Mouse (Mus musculus): ENCODE measurements at regions not wholly inside any gene's neighbourhood (a gene's known extent, or its start where the extent isn't known, plus 50 kb on each side); places are given as distances from the start of the nearest gene placed in this dataset.

GRCm38 (mm10) chr11:17629541-17630171 lies 324.0 kb downstream of the Etaa1 start:
- DNase-seq: no peak

- no peak for DNase-seq
Observed at GRCm38 (mm10) chr11:17630172-17630553, 323.5 kb downstream of the Etaa1 start.

- no peak for DNase-seq
Observed at GRCm38 (mm10) chr11:17637158-17637557, 316.5 kb downstream of the Etaa1 start.

GRCm38 (mm10) chr11:17639922-17640321 lies 313.8 kb downstream of the Etaa1 start:
- DNase-seq: peak in 1 of 2 experiments; percentile 5

GRCm38 (mm10) chr11:17647441-17647840 lies 306.2 kb downstream of the Etaa1 start:
- no peak for DNase-seq

GRCm38 (mm10) chr11:17651389-17652156 lies 302.1 kb downstream of the Etaa1 start:
- DNase-seq: no peak

- no peak for DNase-seq
Observed at GRCm38 (mm10) chr11:17655840-17656239, 297.8 kb downstream of the Etaa1 start.

GRCm38 (mm10) chr11:17657720-17658119 lies 296.0 kb downstream of the Etaa1 start:
- no peak for DNase-seq

GRCm38 (mm10) chr11:17658289-17658688 lies 295.4 kb downstream of the Etaa1 start:
- no peak for DNase-seq

GRCm38 (mm10) chr11:17658717-17659116 lies 295.0 kb downstream of the Etaa1 start:
- no peak for DNase-seq

GRCm38 (mm10) chr11:17663893-17664292 lies 289.8 kb downstream of the Etaa1 start:
- peak; percentile 72 to 73 for DNase-seq

GRCm38 (mm10) chr11:17665624-17666552 lies 287.8 kb downstream of the Etaa1 start:
- no peak for DNase-seq

- no peak for DNase-seq
Observed at GRCm38 (mm10) chr11:17680998-17681397, 272.7 kb downstream of the Etaa1 start.

GRCm38 (mm10) chr11:17685711-17686113 lies 268.0 kb downstream of the Etaa1 start:
- DNase-seq: peak; percentile 79 to 81

GRCm38 (mm10) chr11:17686806-17687205 lies 266.9 kb downstream of the Etaa1 start:
- peak; percentile 14 to 39 for DNase-seq

GRCm38 (mm10) chr11:17694145-17694544 lies 259.5 kb downstream of the Etaa1 start:
- no peak for DNase-seq

- DNase-seq: no peak
Observed at GRCm38 (mm10) chr11:17708769-17709168, 244.9 kb downstream of the Etaa1 start.

GRCm38 (mm10) chr11:17722051-17722450 lies 231.6 kb downstream of the Etaa1 start:
- no peak for DNase-seq

GRCm38 (mm10) chr11:17727258-17728034 lies 226.2 kb downstream of the Etaa1 start:
- DNase-seq: peak; percentile 19 to 20

- DNase-seq: no peak
Observed at GRCm38 (mm10) chr11:17733075-17733474, 220.6 kb downstream of the Etaa1 start.

GRCm38 (mm10) chr11:17734519-17734918 lies 219.2 kb downstream of the Etaa1 start:
- DNase-seq: no peak

GRCm38 (mm10) chr11:17738879-17739278 lies 214.8 kb downstream of the Etaa1 start:
- DNase-seq: no peak

Measured in heart, adult 18-20 months (tissue).